Mouse (Mus musculus) megakaryocyte, embryonic 14.5 days (primary cell): ENCODE data around the gene Rab20.

Source experiments
- FLI1 ChIP-seq: IDR thresholded peaks from 2 replicates; pipeline ENCODE4 v1.6.1; 2012; ENCODE audit warnings: low read length, inconsistent platforms, mixed read lengths
- GATA1 ChIP-seq: IDR thresholded peaks from 3 replicates; pipeline ENCODE4 v1.6.1; 2012; ENCODE audit warnings: mixed read lengths, low read length, inconsistent platforms, borderline replicate concordance

DNA sequence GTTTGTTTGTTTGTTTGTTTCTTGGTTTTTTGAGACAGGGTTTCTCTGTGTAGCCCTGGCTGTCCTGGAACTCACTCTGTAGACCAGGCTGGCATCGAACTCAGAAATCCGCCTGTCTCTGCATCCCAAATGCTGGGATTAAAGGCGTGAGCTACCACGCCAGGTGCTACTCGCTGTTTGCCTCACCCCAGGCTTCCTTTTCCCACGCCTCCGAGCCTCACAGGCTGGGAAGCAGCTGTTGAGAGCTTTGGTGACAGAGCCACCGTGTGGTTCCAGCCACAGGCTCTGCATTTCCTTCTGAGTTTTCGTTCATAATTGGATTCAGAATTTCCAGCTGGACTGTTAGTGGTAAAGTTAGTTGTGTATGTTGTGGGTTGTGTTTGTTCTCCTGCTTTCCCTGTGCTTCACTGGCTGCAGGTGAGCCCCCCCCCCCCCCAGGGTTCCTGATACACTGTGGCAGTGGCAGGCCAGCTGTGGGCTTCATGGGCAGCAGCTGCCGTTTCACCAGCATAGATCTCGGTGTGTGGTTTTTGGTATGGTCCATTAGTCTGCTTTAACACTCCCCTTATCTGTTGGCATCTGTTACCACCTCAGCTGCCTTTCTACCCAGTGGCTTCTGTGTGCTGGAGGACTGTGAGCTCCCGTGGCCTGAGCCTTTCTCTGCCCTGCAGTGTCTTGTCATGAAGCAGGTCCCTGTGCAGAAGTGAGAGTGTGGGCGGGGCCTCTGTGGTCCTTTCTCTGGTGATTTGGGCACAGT, 25.1 kb upstream of the Rab20 start:
- TF ChIP-seq GATA1 = no peak
- TF ChIP-seq FLI1 = no peak
